Mouse (Mus musculus): ENCODE data around the gene Cst6. TPM values are rescaled to one million over a fixed set of nuclear protein-coding genes. Genes with fewer than 3 reads are reported as not detected.

Cst6 gene
- total and polyA plus RNA-seq, 3 experiments, result 0.26 TPM; not detected in 2

DNA sequence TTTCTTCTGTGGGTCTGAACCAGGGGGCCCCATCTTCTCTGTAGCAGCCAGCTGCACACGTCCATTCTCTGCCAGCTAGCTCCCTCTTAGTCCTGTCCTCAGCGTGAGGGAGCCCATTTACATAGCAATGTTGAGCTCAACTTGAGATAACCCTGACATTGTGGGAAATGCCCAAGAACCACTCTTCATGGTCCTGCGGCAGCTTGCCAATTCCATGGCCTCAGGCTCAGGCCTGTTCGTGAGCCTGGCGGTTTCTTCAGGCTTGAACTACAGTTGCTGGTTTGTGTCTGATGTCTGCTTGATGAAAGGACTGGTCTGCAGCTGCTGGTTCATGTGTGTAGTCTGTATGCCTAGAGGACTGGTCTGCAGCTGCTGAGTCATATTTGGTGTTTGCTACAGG is 14.6 kb downstream of the Cst6 start:
- H3K27me3 ChIP-seq (ENCODE audit: control insufficient read depth in 1 of 2, insufficient read depth in 2 of 2, low read length in 2 of 2), result no peaks in the 10 kb centered on the region
- H3K9ac ChIP-seq (ENCODE audit: control insufficient read depth, low read depth, low read length, poor library complexity, severe bottlenecking), result no peak overlapping the region
- H3K79me2 ChIP-seq (ENCODE audit: control insufficient read depth, insufficient read depth, low read length, poor library complexity), result no peaks in the 10 kb centered on the region
- TF ChIP-seq TAL1 (IDR thresholded peaks at IDR 0.05; ENCODE audit: low read length) (no peak), USF2 (IDR thresholded peaks at IDR 0.05; ENCODE audit: borderline replicate concordance in 1 of 2, insufficient read depth in 1 of 2, low read depth in 1 of 2, low read length in 2 of 2) (no peak), NRF1 (IDR thresholded peaks at IDR 0.05; ENCODE audit: insufficient read depth, low read depth, low read length, poor library complexity, severe bottlenecking) (no peak), NELFE (IDR thresholded peaks at IDR 0.05; ENCODE audit: low read depth, low read length) (no peak), SIN3A (IDR thresholded peaks at IDR 0.05; ENCODE audit: low read length) (no peak), CHD2 (IDR thresholded peaks at IDR 0.05; ENCODE audit: low read length) (no peak), POLR2A (IDR thresholded peaks at IDR 0.05; ENCODE audit: control insufficient read depth in 1 of 2, insufficient read depth in 1 of 2, low read depth in 1 of 2, low read length in 2 of 2, poor library complexity in 1 of 2) (no peak), RAD21 (IDR thresholded peaks at IDR 0.05; ENCODE audit: low read depth, low read length) (no peak), HCFC1 (IDR thresholded peaks at IDR 0.05; ENCODE audit: low read depth, low read length) (no peak), ZMIZ1 (IDR thresholded peaks at IDR 0.05; ENCODE audit: low read depth, low read length) (no peak), BHLHE40 (IDR thresholded peaks at IDR 0.05; ENCODE audit: borderline replicate concordance, low read depth, low read length) (no peak), MYC (IDR thresholded peaks at IDR 0.05; ENCODE audit: low read depth, low read length) (no peak), GATA1 (IDR thresholded peaks at IDR 0.05; ENCODE audit: low read depth, low read length) (no peak), E2F4 (IDR thresholded peaks at IDR 0.05; ENCODE audit: borderline replicate concordance, low read depth, low read length) (no peak)
- H3K36me3 ChIP-seq (ENCODE audit: control insufficient read depth in 1 of 2, insufficient read depth in 2 of 2, low read length in 2 of 2), result no peaks in the 10 kb centered on the region
- H3K4me1 ChIP-seq (ENCODE audit: control insufficient read depth in 1 of 2, insufficient read depth in 2 of 2, low read length in 2 of 2), result no peaks in the 10 kb centered on the region
- no peak for DNase-seq (ENCODE audit: low read depth, low spot score)
- H3K9me3 ChIP-seq (replicated peaks; ENCODE audit: insufficient read depth, low read length), result no peaks in the 10 kb centered on the region
- H3K27ac ChIP-seq (ENCODE audit: control insufficient read depth, low read depth, low read length), result no peak overlapping the region
- H3K4me3 ChIP-seq (ENCODE audit: control insufficient read depth in 1 of 2, insufficient read depth in 1 of 2, low read depth in 2 of 2, low read length in 2 of 2), result no peak overlapping the region

DNA sequence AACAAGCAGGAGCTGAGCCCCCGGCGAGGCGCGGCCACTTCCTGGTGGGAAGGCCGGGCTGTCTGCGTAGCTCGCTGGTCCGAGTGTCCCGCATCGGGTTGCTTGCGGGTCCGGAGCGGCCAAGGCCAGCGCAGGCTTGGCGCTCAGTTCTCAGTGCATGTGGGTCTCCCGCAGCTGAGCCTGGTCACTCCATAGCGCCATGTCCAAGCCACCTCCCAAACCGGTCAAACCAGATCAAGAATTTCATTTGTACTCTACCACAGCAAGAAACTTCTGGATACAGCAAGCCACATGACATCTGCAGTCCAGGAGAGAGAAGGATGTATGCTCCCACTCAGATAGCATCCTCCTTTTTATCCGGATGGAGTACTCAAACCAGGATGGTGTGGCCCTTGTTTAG is 21.4 kb downstream of the Cst6 start:
- DNase-seq (ENCODE audit: low read depth, low spot score), result no peak
- no peak for TF ChIP-seq SMC3 (IDR thresholded peaks at IDR 0.05; ENCODE audit: low read depth, low read length)
- TF ChIP-seq MYB (IDR thresholded peaks at IDR 0.05; ENCODE audit: low read depth, low read length), result no peak
- no peak for TF ChIP-seq KAT2A (conservative IDR thresholded peaks at IDR 0.05; ENCODE audit: low read depth, low read length)
- no peak for TF ChIP-seq GATA1 (IDR thresholded peaks at IDR 0.05; ENCODE audit: low read depth, low read length)
- TF ChIP-seq UBTF (IDR thresholded peaks at IDR 0.05; ENCODE audit: borderline replicate concordance, insufficient read depth, low read depth, low read length), result no peak
- TF ChIP-seq POLR2AphosphoS2 (IDR thresholded peaks at IDR 0.05; ENCODE audit: low read length), result no peak
- TF ChIP-seq TBP (IDR thresholded peaks at IDR 0.05; ENCODE audit: low read depth, low read length), result no peak
- TF ChIP-seq ZC3H11A (IDR thresholded peaks at IDR 0.05; ENCODE audit: low read depth, low read length), result no peak
- TF ChIP-seq POLR2AphosphoS5 (IDR thresholded peaks at IDR 0.05; ENCODE audit: borderline replicate concordance, low read depth, low read length), result no peak
- TF ChIP-seq BHLHE40 (IDR thresholded peaks at IDR 0.05; ENCODE audit: borderline replicate concordance, low read depth, low read length), result no peak
- TF ChIP-seq NELFE (IDR thresholded peaks at IDR 0.05; ENCODE audit: low read depth, low read length), result no peak
- TF ChIP-seq USF1 (IDR thresholded peaks at IDR 0.05; ENCODE audit: low read depth, low read length), result no peak
- no peaks in the 10 kb centered on the region for H3K4me1 ChIP-seq (ENCODE audit: control insufficient read depth in 1 of 2, insufficient read depth in 2 of 2, low read length in 2 of 2)
- H3K9me3 ChIP-seq (replicated peaks; ENCODE audit: insufficient read depth, low read length), result no peaks in the 10 kb centered on the region
- no peaks in the 10 kb centered on the region for H3K36me3 ChIP-seq (ENCODE audit: control insufficient read depth in 1 of 2, insufficient read depth in 2 of 2, low read length in 2 of 2)
- H3K4me3 ChIP-seq (ENCODE audit: control insufficient read depth in 1 of 2, insufficient read depth in 1 of 2, low read depth in 2 of 2, low read length in 2 of 2), result no peak overlapping the region
- no peak overlapping the region for H3K9ac ChIP-seq (ENCODE audit: control insufficient read depth, low read depth, low read length, poor library complexity, severe bottlenecking)
- H3K27me3 ChIP-seq (ENCODE audit: control insufficient read depth in 1 of 2, insufficient read depth in 2 of 2, low read length in 2 of 2), result peaks cover 3% of the 10 kb centered on the region in 2 experiments; a peak in 3 of 4 replicates
- no peaks in the 10 kb centered on the region for H3K79me2 ChIP-seq (ENCODE audit: control insufficient read depth, insufficient read depth, low read length, poor library complexity)
- no peak overlapping the region for H3K27ac ChIP-seq (ENCODE audit: control insufficient read depth, low read depth, low read length)

Measured in MEL (cell line).